Mouse (Mus musculus): ENCODE measurements around the gene Eif1ad. TPM values are rescaled to one million over a fixed set of nuclear protein-coding genes. Genes with fewer than 3 reads are reported as not detected.

Eif1ad gene
- polyA plus RNA-seq, 1 experiment: 52.9 TPM

GRCm38 (mm10) chr19:5370932-5371331 lies 4.4 kb downstream of the Eif1ad start:
- peaks cover 35% of the 10 kb centered on the region for H3K36me3 ChIP-seq (ENCODE audit: control insufficient read depth, insufficient read depth)
- TF ChIP-seq TCF3 (IDR thresholded peaks at IDR 0.05; ENCODE audit: insufficient read length, low read depth) (no peak), REST (IDR thresholded peaks at IDR 0.05; ENCODE audit: insufficient read depth, insufficient read length) (no peak), E2F4 (IDR thresholded peaks at IDR 0.05; ENCODE audit: insufficient read depth) (no peak), CEBPB (IDR thresholded peaks at IDR 0.05; ENCODE audit: insufficient read depth, poor library complexity, severe bottlenecking) (no peak), MAX (IDR thresholded peaks at IDR 0.05; ENCODE audit: low read depth) (no peak), POLR2AphosphoS2 (IDR thresholded peaks at IDR 0.05; ENCODE audit: insufficient read length, low read depth) (no peak), MYOD1 (IDR thresholded peaks at IDR 0.05; ENCODE audit: control insufficient read depth in 1 of 3, insufficient read length in 2 of 3, low read depth in 2 of 3) (no peak), TCF12 (IDR thresholded peaks at IDR 0.05; ENCODE audit: insufficient read depth, poor library complexity, severe bottlenecking) (no peak), USF1 (IDR thresholded peaks at IDR 0.05; ENCODE audit: low read depth) (no peak), MYOG (IDR thresholded peaks at IDR 0.05; ENCODE audit: control insufficient read depth in 1 of 3, insufficient read depth in 1 of 3, insufficient read length in 2 of 3, low read depth in 2 of 3) (no peak), SRF (IDR thresholded peaks at IDR 0.05; ENCODE audit: control insufficient read depth, insufficient read length, low read depth) (no peak), POLR2A (IDR thresholded peaks at IDR 0.05; ENCODE audit: insufficient read length, low read depth) (no peak)

GRCm38 (mm10) chr19:5372724-5373123 lies 6.2 kb downstream of the Eif1ad start:
- H3K4me2 ChIP-seq (ENCODE audit: low read depth): no peak overlapping the region
- no peak overlapping the region for H3K4me3 ChIP-seq
- H3ac ChIP-seq (ENCODE audit: control insufficient read depth, insufficient read length): no peak overlapping the region
- peaks cover 17% of the 10 kb centered on the region for H3K79me2 ChIP-seq (ENCODE audit: control insufficient read depth, insufficient read depth)
- TF ChIP-seq MYOD1 (IDR thresholded peaks at IDR 0.05; ENCODE audit: control insufficient read depth in 1 of 3, insufficient read length in 2 of 3, low read depth in 2 of 3): no peak
- TF ChIP-seq POLR2AphosphoS2 (IDR thresholded peaks at IDR 0.05; ENCODE audit: insufficient read length, low read depth): peak; percentile 65
- peaks cover 39% of the 10 kb centered on the region for H3K36me3 ChIP-seq (ENCODE audit: control insufficient read depth, insufficient read depth)
- H3K27me3 ChIP-seq (ENCODE audit: control insufficient read depth, insufficient read depth, insufficient read length): no peaks in the 10 kb centered on the region

More at GRCm38 (mm10) chr19:5370932-5371331, 4.4 kb downstream of the Eif1ad start:
- no peak overlapping the region for H3K4me2 ChIP-seq (ENCODE audit: low read depth)
- H3ac ChIP-seq (ENCODE audit: control insufficient read depth, insufficient read length): no peak overlapping the region
- peaks cover 28% of the 10 kb centered on the region for H3K79me2 ChIP-seq (ENCODE audit: control insufficient read depth, insufficient read depth)
- H3K27me3 ChIP-seq (ENCODE audit: control insufficient read depth, insufficient read depth, insufficient read length): no peaks in the 10 kb centered on the region
- no peak overlapping the region for H3K4me3 ChIP-seq

DNA sequence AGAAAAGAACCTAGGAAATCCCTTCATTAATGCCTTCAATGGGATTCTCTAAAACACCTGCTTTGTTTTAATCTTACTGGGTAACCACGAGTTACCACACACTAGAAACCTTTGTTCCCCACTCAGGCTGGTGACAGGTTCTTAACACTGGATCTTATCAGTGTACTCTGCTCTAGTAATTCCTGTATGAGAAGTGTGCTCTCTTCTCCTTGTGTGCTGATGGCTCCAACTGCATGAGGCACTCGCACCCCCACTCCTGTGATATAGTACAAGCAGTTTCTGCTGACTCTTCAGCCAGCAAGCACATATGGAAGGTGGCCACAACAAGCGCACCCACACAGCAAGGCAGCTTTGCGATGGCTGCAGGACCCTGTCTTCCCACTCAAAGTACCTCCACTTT lies 7.6 kb downstream of the Eif1ad start:
- Histone ChIP-seq H3ac (ENCODE audit: control insufficient read depth, insufficient read length) (no peak overlapping the region), H3K4me3 (no peak overlapping the region), H3K4me2 (ENCODE audit: low read depth) (no peak overlapping the region), H3K27me3 (ENCODE audit: control insufficient read depth, insufficient read depth, insufficient read length) (no peaks in the 10 kb centered on the region), H3K36me3 (ENCODE audit: control insufficient read depth, insufficient read depth) (peaks cover 39% of the 10 kb centered on the region), H3K79me2 (ENCODE audit: control insufficient read depth, insufficient read depth) (peaks cover 3% of the 10 kb centered on the region)
- TF ChIP-seq MYOG (IDR thresholded peaks at IDR 0.05; ENCODE audit: control insufficient read depth in 1 of 3, insufficient read depth in 1 of 3, insufficient read length in 2 of 3, low read depth in 2 of 3) (no peak), SRF (IDR thresholded peaks at IDR 0.05; ENCODE audit: control insufficient read depth, insufficient read length, low read depth) (no peak), MAX (IDR thresholded peaks at IDR 0.05; ENCODE audit: low read depth) (no peak), TCF12 (IDR thresholded peaks at IDR 0.05; ENCODE audit: insufficient read depth, poor library complexity, severe bottlenecking) (no peak), REST (IDR thresholded peaks at IDR 0.05; ENCODE audit: insufficient read depth, insufficient read length) (no peak), USF1 (IDR thresholded peaks at IDR 0.05; ENCODE audit: low read depth) (no peak), MYOD1 (IDR thresholded peaks at IDR 0.05; ENCODE audit: control insufficient read depth in 1 of 3, insufficient read length in 2 of 3, low read depth in 2 of 3) (no peak), POLR2AphosphoS2 (IDR thresholded peaks at IDR 0.05; ENCODE audit: insufficient read length, low read depth) (no peak), POLR2A (IDR thresholded peaks at IDR 0.05; ENCODE audit: insufficient read length, low read depth) (no peak), TCF3 (IDR thresholded peaks at IDR 0.05; ENCODE audit: insufficient read length, low read depth) (no peak), E2F4 (IDR thresholded peaks at IDR 0.05; ENCODE audit: insufficient read depth) (no peak), CEBPB (IDR thresholded peaks at IDR 0.05; ENCODE audit: insufficient read depth, poor library complexity, severe bottlenecking) (no peak)

DNA sequence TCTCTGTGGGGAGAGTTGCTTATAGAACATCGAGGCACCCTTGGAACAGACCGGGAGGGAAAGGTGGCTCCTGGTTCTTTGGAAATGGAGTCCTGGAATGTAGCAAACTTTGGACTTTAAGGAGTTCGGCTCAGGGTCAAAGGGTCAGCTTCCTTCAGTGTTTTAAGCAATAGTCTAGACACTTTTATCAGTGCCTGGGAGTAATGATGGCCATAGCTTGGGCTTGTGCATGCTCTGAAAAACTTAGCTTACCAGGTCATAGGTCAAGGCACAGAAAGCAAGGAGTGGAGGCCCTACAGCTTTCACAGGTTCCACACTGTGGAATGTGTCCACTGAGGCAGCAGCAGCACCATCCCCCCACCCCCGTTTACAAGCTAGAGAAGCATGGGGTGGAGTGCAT lies 8.2 kb downstream of the Eif1ad start:
- peaks cover 35% of the 10 kb centered on the region for H3K36me3 ChIP-seq (ENCODE audit: control insufficient read depth, insufficient read depth)

GRCm38 (mm10) chr19:5377446-5377845 lies 10.9 kb downstream of the Eif1ad start:
- H3K4me3 ChIP-seq: no peak overlapping the region
- no peaks in the 10 kb centered on the region for H3K79me2 ChIP-seq (ENCODE audit: control insufficient read depth, insufficient read depth)
- H3K36me3 ChIP-seq (ENCODE audit: control insufficient read depth, insufficient read depth): peaks cover 20% of the 10 kb centered on the region
- no peak for TF ChIP-seq MYOG (IDR thresholded peaks at IDR 0.05; ENCODE audit: control insufficient read depth in 1 of 3, insufficient read depth in 1 of 3, insufficient read length in 2 of 3, low read depth in 2 of 3)
- no peak for TF ChIP-seq POLR2AphosphoS2 (IDR thresholded peaks at IDR 0.05; ENCODE audit: insufficient read length, low read depth)
- no peak for TF ChIP-seq MYOD1 (IDR thresholded peaks at IDR 0.05; ENCODE audit: control insufficient read depth in 1 of 3, insufficient read length in 2 of 3, low read depth in 2 of 3)
- no peak for TF ChIP-seq MAX (IDR thresholded peaks at IDR 0.05; ENCODE audit: low read depth)
- no peak for TF ChIP-seq TCF12 (IDR thresholded peaks at IDR 0.05; ENCODE audit: insufficient read depth, poor library complexity, severe bottlenecking)
- TF ChIP-seq USF1 (IDR thresholded peaks at IDR 0.05; ENCODE audit: low read depth): no peak
- no peak for TF ChIP-seq POLR2A (IDR thresholded peaks at IDR 0.05; ENCODE audit: insufficient read length, low read depth)
- no peak for TF ChIP-seq TCF3 (IDR thresholded peaks at IDR 0.05; ENCODE audit: insufficient read length, low read depth)
- TF ChIP-seq REST (IDR thresholded peaks at IDR 0.05; ENCODE audit: insufficient read depth, insufficient read length): no peak
- no peak for TF ChIP-seq CEBPB (IDR thresholded peaks at IDR 0.05; ENCODE audit: insufficient read depth, poor library complexity, severe bottlenecking)
- H3K4me2 ChIP-seq (ENCODE audit: low read depth): no peak overlapping the region
- H3K27me3 ChIP-seq (ENCODE audit: control insufficient read depth, insufficient read depth, insufficient read length): no peaks in the 10 kb centered on the region
- H3ac ChIP-seq (ENCODE audit: control insufficient read depth, insufficient read length): no peak overlapping the region

More for the DNA sequence above, 8.2 kb downstream of the Eif1ad start:
- H3K4me3 ChIP-seq: no peak overlapping the region
- no peaks in the 10 kb centered on the region for H3K27me3 ChIP-seq (ENCODE audit: control insufficient read depth, insufficient read depth, insufficient read length)
- no peak for TF ChIP-seq MYOD1 (IDR thresholded peaks at IDR 0.05; ENCODE audit: control insufficient read depth in 1 of 3, insufficient read length in 2 of 3, low read depth in 2 of 3)
- no peak for TF ChIP-seq SRF (IDR thresholded peaks at IDR 0.05; ENCODE audit: control insufficient read depth, insufficient read length, low read depth)
- peak; percentile 38 for TF ChIP-seq POLR2AphosphoS2 (IDR thresholded peaks at IDR 0.05; ENCODE audit: insufficient read length, low read depth)
- TF ChIP-seq TCF12 (IDR thresholded peaks at IDR 0.05; ENCODE audit: insufficient read depth, poor library complexity, severe bottlenecking): no peak
- no peak for TF ChIP-seq REST (IDR thresholded peaks at IDR 0.05; ENCODE audit: insufficient read depth, insufficient read length)
- TF ChIP-seq MAX (IDR thresholded peaks at IDR 0.05; ENCODE audit: low read depth): no peak
- no peak for TF ChIP-seq MYOG (IDR thresholded peaks at IDR 0.05; ENCODE audit: control insufficient read depth in 1 of 3, insufficient read depth in 1 of 3, insufficient read length in 2 of 3, low read depth in 2 of 3)
- H3ac ChIP-seq (ENCODE audit: control insufficient read depth, insufficient read length): no peak overlapping the region
- no peak overlapping the region for H3K4me2 ChIP-seq (ENCODE audit: low read depth)
- no peaks in the 10 kb centered on the region for H3K79me2 ChIP-seq (ENCODE audit: control insufficient read depth, insufficient read depth)
